Mouse (Mus musculus) granulocyte monocyte progenitor cell, adult 5-6 weeks (primary cell): ENCODE measurements at regions not wholly inside any gene's neighbourhood (a gene's known extent, or its start where the extent isn't known, plus 50 kb on each side); places are given as distances from the start of the nearest gene placed in this dataset.

Experiments used
- ATAC-seq: replicated peaks from 2 replicates; pipeline ENCODE4 v1.8.0; 2016; ENCODE audit warnings: mild to moderate bottlenecking, moderate TSS enrichment, inconsistent platforms; ENCODE audit not compliant: poor library complexity, severe bottlenecking

GRCm38 (mm10) chr10:111769486-111770002, 202.9 kb upstream of the Krr1 start:
- ATAC-seq: no peak

- peak; percentile 20; the same call in 1 of the 2 replicates for ATAC-seq
Observed at GRCm38 (mm10) chr10:111770027-111770426, 202.4 kb upstream of the Krr1 start.

GRCm38 (mm10) chr10:111771010-111771409, 201.5 kb upstream of the Krr1 start:
- no peak for ATAC-seq

GRCm38 (mm10) chr10:111777559-111777958, 194.9 kb upstream of the Krr1 start:
- ATAC-seq: no peak

- ATAC-seq: no peak
Observed at GRCm38 (mm10) chr10:111778111-111778510, 194.4 kb upstream of the Krr1 start.

- ATAC-seq: no peak
Observed at GRCm38 (mm10) chr10:111779956-111780355, 192.5 kb upstream of the Krr1 start.

GRCm38 (mm10) chr10:111782195-111782810, 190.2 kb upstream of the Krr1 start:
- peak; percentile 91 for ATAC-seq

- no peak for ATAC-seq
Observed at GRCm38 (mm10) chr10:111783496-111783895, 189.0 kb upstream of the Krr1 start.

GRCm38 (mm10) chr10:111784065-111784853, 188.2 kb upstream of the Krr1 start:
- no peak for ATAC-seq

GRCm38 (mm10) chr10:111787175-111787574, 185.3 kb upstream of the Krr1 start:
- ATAC-seq: no peak

GRCm38 (mm10) chr10:111789264-111789663, 183.2 kb upstream of the Krr1 start:
- no peak for ATAC-seq

GRCm38 (mm10) chr10:111790911-111791310, 181.6 kb upstream of the Krr1 start:
- ATAC-seq: no peak

- ATAC-seq: no peak
Observed at GRCm38 (mm10) chr10:111795056-111795455, 177.4 kb upstream of the Krr1 start.

- no peak for ATAC-seq
Observed at GRCm38 (mm10) chr10:111795756-111796155, 176.7 kb upstream of the Krr1 start.

- ATAC-seq: no peak
Observed at GRCm38 (mm10) chr10:111798851-111799281, 173.6 kb upstream of the Krr1 start.

- no peak for ATAC-seq
Observed at GRCm38 (mm10) chr10:111799850-111800589, 172.4 kb upstream of the Krr1 start.

GRCm38 (mm10) chr10:111800590-111800935, 171.9 kb upstream of the Krr1 start:
- ATAC-seq: no peak

GRCm38 (mm10) chr10:111801021-111801793, 171.3 kb upstream of the Krr1 start:
- no peak for ATAC-seq

GRCm38 (mm10) chr10:111801794-111802359, 170.6 kb upstream of the Krr1 start:
- no peak for ATAC-seq

- no peak for ATAC-seq
Observed at GRCm38 (mm10) chr10:111806333-111806732, 166.1 kb upstream of the Krr1 start.
